Mouse (Mus musculus) E14TG2a.4 (cell line): Measurements from ENCODE around the gene Tmem94.

Experiments used
- CTCF ChIP-seq: conservative IDR thresholded peaks from 2 replicates; pipeline ENCODE4 v1.5.1; 2014; ENCODE audit warnings: low read length
- NANOG ChIP-seq: IDR thresholded peaks from 2 replicates; pipeline ENCODE4 v1.6.1; 2014; ENCODE audit warnings: borderline replicate concordance, low read length, mixed read lengths

GRCm38 (mm10) chr11:115747351-115747750 is 17.9 kb upstream of the Tmem94 start:
- no peak for TF ChIP-seq CTCF
- TF ChIP-seq NANOG, result no peak
